Mouse (Mus musculus) erythroblast, embryonic 14.5 days (primary cell): Measurements from ENCODE around the gene Sipa1l3.

ENCODE experiments used
- GATA1 ChIP-seq: IDR thresholded peaks from 2 replicates; pipeline ENCODE4 v1.6.1; 2012; ENCODE audit warnings: low read length, inconsistent platforms, mixed read lengths
- TAL1 ChIP-seq: IDR thresholded peaks from 3 replicates; pipeline ENCODE4 v1.6.1; 2012; ENCODE audit warnings: low read length, inconsistent platforms, mixed read lengths

DNA sequence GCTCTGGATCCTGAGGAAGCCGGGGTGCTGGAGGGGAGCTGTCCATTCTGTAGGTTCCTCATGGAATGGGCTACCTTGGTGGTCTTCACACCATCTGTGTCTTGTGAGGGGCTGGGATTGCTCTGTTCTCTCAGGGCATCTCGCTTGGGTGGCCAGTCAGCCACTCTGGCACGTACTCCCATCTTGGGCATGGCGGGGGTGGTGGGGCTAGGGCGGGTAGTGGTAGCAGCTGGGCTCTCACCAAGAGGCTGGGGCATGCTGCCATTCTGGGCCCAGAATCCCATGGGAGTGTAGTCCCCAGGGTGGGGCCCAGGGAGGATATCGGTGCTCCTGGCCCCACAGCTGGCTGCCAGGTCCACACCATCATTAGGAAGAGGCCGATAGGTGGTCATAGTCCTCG, 118.0 kb downstream of the Sipa1l3 start:
- TF ChIP-seq GATA1 (no peak), TAL1 (no peak)
